Mouse (Mus musculus) kidney, postnatal 0 days (tissue): Measurements from ENCODE around the gene Hoxb6. TPM values are rescaled to one million over a fixed set of nuclear protein-coding genes. Genes with fewer than 3 reads are reported as not detected.

Experiments
- ATAC-seq: fragments of 200-750 bp; cut with Nextera tagmentation; replicated peaks from 2 replicates; pipeline ENCODE4 v1.8.0; 2017; ENCODE audit warnings: low read depth, moderate number of reproducible peaks, moderate TSS enrichment, moderate library complexity; ENCODE audit not compliant: low FRiP score
- DNase-seq: peaks from one replicate; pipeline ENCODE4 v3.0.0-alpha.2; 2016; ENCODE audit warnings: low spot score
- H3K27ac ChIP-seq: fragments of 300-500 bp; sonication (generic); 2 replicates; pipeline ENCODE4 v1.5.1; 2014; ENCODE audit warnings: mild to moderate bottlenecking
- H3K27me3 ChIP-seq: fragments of 300-500 bp; sonication (generic); 2 replicates; pipeline ENCODE4 v1.6.1; 2014; ENCODE audit warnings: low read length, mixed read lengths; ENCODE audit not compliant: insufficient read depth
- H3K36me3 ChIP-seq: fragments of 300-500 bp; sonication (generic); 2 replicates; pipeline ENCODE4 v1.6.1; 2014; ENCODE audit warnings: low read length, mixed read lengths; ENCODE audit not compliant: insufficient read depth
- H3K4me1 ChIP-seq: fragments of 300-500 bp; sonication (generic); replicated peaks from 2 replicates; pipeline ENCODE4 v1.6.1; 2014; ENCODE audit warnings: antibody characterized with exemption, low read length, mixed read lengths; ENCODE audit not compliant: insufficient read depth
- H3K4me2 ChIP-seq: fragments of 300-500 bp; sonication (generic); 2 replicates; pipeline ENCODE4 v1.6.1; 2014; ENCODE audit warnings: mild to moderate bottlenecking, low read length, moderate library complexity, mixed read lengths
- H3K4me3 ChIP-seq: fragments of 300-500 bp; sonication (generic); replicated peaks from 2 replicates; pipeline ENCODE4 v1.5.1; 2014; ENCODE audit warnings: low read depth, low read length
- H3K9ac ChIP-seq: fragments of 300-500 bp; sonication (generic); 2 replicates; pipeline ENCODE4 v1.6.1; 2014; ENCODE audit warnings: low read depth, low read length
- H3K9me3 ChIP-seq: fragments of 300-500 bp; sonication (generic); replicated peaks from 2 replicates; pipeline ENCODE4 v1.6.1; 2016; ENCODE audit warnings: low read length, inconsistent platforms, mixed read lengths
- CTCF ChIP-seq: IDR thresholded peaks from 2 replicates; pipeline ENCODE4 v1.5.1; 2016; ENCODE audit warnings: antibody characterized with exemption, low read depth, mild to moderate bottlenecking, moderate library complexity
- WGBS: fragments of 180-500 bp; shearing (Covaris S2); extraction: QIAGEN DNeasy Blood & Tissue Kit; methylation state at CpG from one replicate; pipeline ENCODE4 v1.1.7; 2014; 5-methylcytosine and 5-hydroxymethylcytosine counted together
- polyA plus RNA-seq: library from polyadenylated mRNA; unstranded; fragments of >200 nt; fragmentation: Nextera tagmentation; extraction: Ambion mirVana; gene quantifications from 2 replicates; pipeline ENCODE4 v1.2.1, GENCODE M21; 2015

The Hoxb6 gene
- polyA plus RNA-seq, 1 experiment from 2014 or later, result 45.0 TPM

DNA sequence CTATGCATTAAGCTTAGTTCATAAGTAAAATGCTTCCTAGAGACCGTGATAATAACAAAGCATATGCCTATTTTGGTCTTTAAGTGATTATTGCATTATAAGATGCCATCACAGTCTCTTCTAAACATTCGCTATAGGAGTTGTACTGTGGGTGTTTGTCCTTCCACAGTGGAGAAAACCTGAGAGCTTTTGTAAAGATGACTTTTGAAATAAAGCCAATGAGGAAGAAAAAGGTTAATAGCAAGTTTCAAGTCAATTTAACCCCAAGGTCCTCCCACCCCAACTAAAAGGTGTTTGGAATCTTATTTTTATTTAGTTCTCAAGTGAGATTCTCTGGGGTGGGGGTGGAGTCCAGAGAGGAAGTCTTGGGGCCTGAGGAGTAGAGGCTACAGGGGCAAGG lies 20.9 kb downstream of the Hoxb6 start:
- Histone ChIP-seq H3K27me3 (no peaks in the 10 kb centered on the region), H3K4me1 (peaks cover 33% of the 10 kb centered on the region)
- no peak for TF ChIP-seq CTCF

DNA sequence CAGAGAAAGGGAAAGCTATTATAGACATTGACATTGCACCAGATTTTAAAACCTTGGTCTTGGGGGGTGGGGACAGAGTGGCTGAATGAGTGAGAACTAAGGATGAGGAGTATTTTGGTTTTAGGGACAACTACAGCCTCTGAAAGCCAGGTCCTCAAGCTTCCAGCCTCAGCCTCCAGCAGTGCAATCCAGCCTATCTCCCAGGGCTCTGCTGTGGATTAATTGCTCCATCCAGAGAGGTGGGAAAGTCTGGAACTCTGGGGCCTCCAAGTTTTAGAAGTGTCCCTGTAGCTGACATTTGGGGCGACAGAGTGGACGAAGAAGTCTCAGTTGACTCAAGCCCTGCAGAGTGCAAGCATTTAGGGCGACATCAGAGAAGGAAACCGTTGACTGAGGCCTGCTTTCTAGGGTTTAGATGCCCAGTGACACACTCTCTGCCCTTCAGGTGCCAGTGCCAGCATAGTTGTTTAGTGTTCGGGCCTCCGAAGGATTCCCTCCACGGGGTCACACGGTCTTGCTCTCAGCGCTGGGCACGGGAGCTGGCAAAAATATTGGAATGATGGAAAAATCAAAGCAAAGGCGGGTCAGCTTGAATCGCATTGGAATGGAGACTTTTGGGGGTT lies 21.6 kb downstream of the Hoxb6 start:
- ATAC-seq (no peak), DNase-seq (no peak)
- Histone ChIP-seq H3K27ac (peak overlapping the region; percentile 99), H3K9ac (peak overlapping the region; percentile 98), H3K4me2 (peak overlapping the region; percentile 96), H3K4me1 (peaks cover 30% of the 10 kb centered on the region), H3K4me3 (peak overlapping the region; percentile 83), H3K27me3 (no peaks in the 10 kb centered on the region), H3K9me3 (no peaks in the 10 kb centered on the region), H3K36me3 (no peaks in the 10 kb centered on the region)
- no peak for TF ChIP-seq CTCF
- WGBS, result 11% methylated on average over 12 of the region's 12 CpGs

More for the DNA sequence above, 20.9 kb downstream of the Hoxb6 start:
- Histone ChIP-seq H3K36me3 (no peaks in the 10 kb centered on the region), H3K27ac (peak overlapping the region; percentile 99), H3K4me3 (peak overlapping the region; percentile 83), H3K9me3 (no peaks in the 10 kb centered on the region), H3K9ac (peak overlapping the region; percentile 98), H3K4me2 (peak overlapping the region; percentile 96)
- DNase-seq (no peak), ATAC-seq (no peak)
- 37% methylated on average over 2 of the region's 2 CpGs for WGBS

DNA sequence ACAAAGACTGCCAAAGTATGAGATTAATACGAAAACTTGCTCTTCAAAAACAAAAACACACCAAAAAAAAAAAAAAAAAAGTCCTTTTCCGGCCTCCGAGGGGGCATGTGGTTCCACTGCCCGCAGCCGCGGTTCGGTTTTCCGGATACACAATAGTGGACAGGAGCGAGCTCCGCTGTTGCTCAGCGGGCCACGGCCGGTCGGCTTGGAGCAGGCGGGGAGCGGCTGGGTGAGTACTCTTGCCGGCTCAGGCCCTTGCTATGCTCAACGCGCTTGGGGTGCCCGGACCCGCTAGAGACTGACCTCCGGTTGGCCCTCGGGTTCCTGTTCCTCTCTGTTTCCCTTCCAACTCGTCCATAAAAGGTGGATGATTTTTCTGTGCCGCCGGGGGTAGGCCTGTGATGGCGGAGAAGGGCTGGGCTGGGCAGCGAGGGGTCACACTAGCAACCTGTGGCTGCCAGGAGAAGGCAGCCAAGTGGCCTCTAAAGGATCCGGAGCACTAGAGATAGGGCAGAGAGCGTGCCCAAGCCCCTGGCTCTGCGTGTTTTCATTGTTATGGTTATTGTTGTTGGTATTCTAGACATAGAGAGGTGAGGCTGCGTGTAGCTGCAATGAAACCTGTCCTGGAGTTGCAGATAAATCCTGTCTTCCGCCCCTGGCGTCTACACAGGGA lies 22.5 kb downstream of the Hoxb6 start:
- TF ChIP-seq CTCF, result 0 out of 2 replicates have a peak, but pooled peaks have one; percentile 3
- Histone ChIP-seq H3K36me3 (no peaks in the 10 kb centered on the region), H3K27ac (peak overlapping the region; percentile 99), H3K9ac (peak overlapping the region; percentile 98), H3K4me3 (peak overlapping the region; percentile 83), H3K27me3 (no peaks in the 10 kb centered on the region), H3K9me3 (no peaks in the 10 kb centered on the region), H3K4me1 (peaks cover 24% of the 10 kb centered on the region), H3K4me2 (peak overlapping the region; percentile 96)
- no peak for ATAC-seq
- no peak for DNase-seq
- WGBS, result 4% methylated on average over 34 of the region's 34 CpGs

DNA sequence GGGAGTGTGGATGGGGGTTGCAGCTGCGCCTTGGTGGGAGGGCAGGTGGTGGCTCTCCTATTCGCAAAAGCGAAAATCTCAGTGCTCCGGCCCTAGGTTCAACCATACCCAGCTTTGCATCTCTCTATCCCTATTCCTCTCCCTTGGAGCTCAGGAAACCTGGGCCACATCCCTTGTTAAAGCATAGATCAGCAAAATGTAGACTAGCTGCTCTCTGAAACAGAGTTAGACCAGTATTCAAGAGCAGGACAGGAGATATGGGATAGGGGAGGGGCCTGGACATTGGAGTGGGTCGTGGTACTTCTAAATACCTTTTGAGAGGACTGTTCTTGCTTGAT lies 23.0 kb downstream of the Hoxb6 start:
- peak overlapping the region; percentile 83 for H3K4me3 ChIP-seq
- ATAC-seq, result no peak
- H3K9me3 ChIP-seq, result no peaks in the 10 kb centered on the region
- WGBS, result 18% methylated on average over 5 of the region's 5 CpGs
- TF ChIP-seq CTCF, result no peak
- H3K4me2 ChIP-seq, result peak overlapping the region; percentile 96
- H3K27me3 ChIP-seq, result no peaks in the 10 kb centered on the region
- no peak for DNase-seq
- peak overlapping the region; percentile 98 for H3K9ac ChIP-seq
- peaks cover 19% of the 10 kb centered on the region; the same call in 1 of the 2 replicates for H3K4me1 ChIP-seq
- 0 out of 2 replicates have a peak, but pooled peaks cover 4% of the 10 kb centered on the region for H3K36me3 ChIP-seq
- peak overlapping the region; percentile 99 for H3K27ac ChIP-seq

DNA sequence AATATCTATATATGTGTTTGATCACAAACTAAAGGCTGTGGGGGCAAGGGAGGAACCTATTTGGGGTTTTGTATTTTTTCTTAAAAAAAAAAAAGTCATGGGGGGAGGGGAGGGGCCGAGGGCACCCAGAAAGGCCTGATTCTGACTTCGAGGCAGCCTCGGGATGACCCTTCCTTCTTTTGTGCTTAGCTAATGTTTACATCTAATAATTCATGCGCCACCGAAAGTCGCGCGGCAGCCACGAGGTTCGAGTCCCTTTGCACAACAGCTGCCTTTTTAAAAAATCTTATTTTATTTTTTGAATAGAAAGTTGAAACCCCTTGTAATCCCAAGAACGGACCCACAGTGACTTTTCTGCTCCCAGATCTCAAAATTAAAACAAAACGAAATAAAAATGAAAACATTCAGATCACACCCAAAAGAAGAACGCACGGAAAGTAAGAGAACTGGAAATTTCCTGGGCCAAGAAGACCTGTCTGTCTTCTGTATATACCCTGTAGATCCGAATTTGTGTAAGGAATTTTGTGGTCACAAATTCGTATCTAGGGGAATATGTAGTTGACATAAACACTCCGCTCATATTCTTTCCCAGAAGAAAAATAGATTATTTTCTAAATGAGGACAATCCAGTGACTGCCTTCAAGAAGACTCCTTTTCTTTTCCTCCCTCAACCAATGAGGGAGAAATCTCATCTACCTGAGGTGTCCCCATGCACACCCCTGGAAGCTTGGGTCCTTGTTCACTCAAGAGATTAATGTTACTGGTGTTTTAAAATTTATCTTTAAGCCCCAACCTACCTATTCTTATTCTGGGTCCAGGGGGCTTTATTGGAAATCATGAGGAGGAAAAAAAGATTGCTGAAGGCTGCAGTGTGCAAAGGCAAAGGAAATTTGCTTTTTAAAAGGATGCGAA lies 24.7 kb downstream of the Hoxb6 start:
- ATAC-seq, result no peak
- H3K4me3 ChIP-seq, result peak overlapping the region; percentile 83
- H3K27ac ChIP-seq, result peak overlapping the region; percentile 99
- 15% methylated on average over 18 of the region's 18 CpGs for WGBS
- H3K27me3 ChIP-seq, result no peaks in the 10 kb centered on the region
- H3K4me1 ChIP-seq, result peaks cover 16% of the 10 kb centered on the region; the same call in 1 of the 2 replicates
- TF ChIP-seq CTCF, result no peak
- no peaks in the 10 kb centered on the region for H3K9me3 ChIP-seq
- no peak for DNase-seq
- H3K36me3 ChIP-seq, result 0 out of 2 replicates have a peak, but pooled peaks cover 7% of the 10 kb centered on the region
- H3K9ac ChIP-seq, result peak overlapping the region; percentile 98
- H3K4me2 ChIP-seq, result peak overlapping the region; percentile 96
